Mouse (Mus musculus) lung, postnatal 0 days (tissue): Measurements from ENCODE around the gene Snx3.

Source experiments
- CTCF ChIP-seq: IDR thresholded peaks from 2 replicates; pipeline ENCODE4 v1.5.1; 2016; ENCODE audit warnings: antibody characterized with exemption, mild to moderate bottlenecking
- EP300 ChIP-seq: IDR thresholded peaks from 2 replicates; pipeline ENCODE4 v1.6.1; 2016; ENCODE audit warnings: antibody characterized with exemption, mild to moderate bottlenecking, control low read depth

GRCm38 (mm10) chr10:42501775-42502348 is at the start of gene Snx3:
- no peak; the same call in 1 of the 2 replicates for TF ChIP-seq EP300
- no peak for TF ChIP-seq CTCF
